Mouse (Mus musculus): ENCODE measurements at regions not wholly inside any gene's neighbourhood (a gene's known extent, or its start where the extent isn't known, plus 50 kb on each side); places are given as distances from the start of the nearest gene placed in this dataset.
A peak's percentile ranks its signal among the peaks of the same experiment; 100 is the strongest.

GRCm38 (mm10) chr8:23563065-23564020 lies 1152.2 kb downstream of the Mrps31 start:
- DNase-seq (ENCODE audit: low spot score) = no peak
- no peak overlapping the region for H3K27ac ChIP-seq (replicated peaks; ENCODE audit: low read depth, low read length)
- peak overlapping the region; percentile 28 for H3K4me2 ChIP-seq (replicated peaks; ENCODE audit: low read depth, low read length, severe bottlenecking)
- no peaks in the 10 kb centered on the region for H3K36me3 ChIP-seq (ENCODE audit: control insufficient read depth, insufficient read depth, low read length)
- 0 out of 2 replicates have a peak, but pooled peaks cover 4% of the 10 kb centered on the region for H3K4me1 ChIP-seq (ENCODE audit: control insufficient read depth, insufficient read depth, low read length)
- H3K4me3 ChIP-seq (replicated peaks; ENCODE audit: low read length) = peak overlapping the region; percentile 4; the same call in 1 of the 2 replicates
- no peaks in the 10 kb centered on the region for H3K9me3 ChIP-seq (ENCODE audit: control insufficient read depth, low read length)
- TF ChIP-seq POLR2A (IDR thresholded peaks at IDR 0.05; ENCODE audit: borderline replicate concordance, extremely low read depth, insufficient read depth, insufficient read length) = no peak
- H3K9ac ChIP-seq (ENCODE audit: low read depth, low read length, severe bottlenecking) = no peak overlapping the region
- no peak for ATAC-seq (ENCODE audit: low FRiP score, low read depth)
- 9% methylated on average over 16 of the region's 18 CpGs for WGBS
- H3K27me3 ChIP-seq (ENCODE audit: control insufficient read depth, insufficient read depth, low read length) = no peaks in the 10 kb centered on the region

GRCm38 (mm10) chr8:23567906-23568305 lies 1156.7 kb downstream of the Mrps31 start:
- no peak for TF ChIP-seq POLR2A (IDR thresholded peaks at IDR 0.05; ENCODE audit: borderline replicate concordance, extremely low read depth, insufficient read depth, insufficient read length)
- DNase-seq (ENCODE audit: low spot score) = no peak
- ATAC-seq (ENCODE audit: low FRiP score, low read depth) = no peak
- Histone ChIP-seq H3K4me1 (ENCODE audit: control insufficient read depth, insufficient read depth, low read length) (no peaks in the 10 kb centered on the region), H3K4me3 (replicated peaks; ENCODE audit: low read length) (no peak overlapping the region), H3K9me3 (ENCODE audit: control insufficient read depth, low read length) (no peaks in the 10 kb centered on the region), H3K36me3 (ENCODE audit: control insufficient read depth, insufficient read depth, low read length) (no peaks in the 10 kb centered on the region), H3K9ac (ENCODE audit: low read depth, low read length, severe bottlenecking) (no peak overlapping the region), H3K27me3 (ENCODE audit: control insufficient read depth, insufficient read depth, low read length) (no peaks in the 10 kb centered on the region), H3K27ac (replicated peaks; ENCODE audit: low read depth, low read length) (no peak overlapping the region), H3K4me2 (replicated peaks; ENCODE audit: low read depth, low read length, severe bottlenecking) (no peak overlapping the region)
- WGBS = 93% methylated on average over 3 of the region's 3 CpGs

- Histone ChIP-seq H3K4me1 (ENCODE audit: control insufficient read depth, insufficient read depth, low read length) (no peaks in the 10 kb centered on the region), H3K27ac (replicated peaks; ENCODE audit: low read depth, low read length) (no peak overlapping the region), H3K9ac (ENCODE audit: low read depth, low read length, severe bottlenecking) (no peak overlapping the region), H3K4me2 (replicated peaks; ENCODE audit: low read depth, low read length, severe bottlenecking) (no peak overlapping the region), H3K27me3 (ENCODE audit: control insufficient read depth, insufficient read depth, low read length) (no peaks in the 10 kb centered on the region), H3K9me3 (ENCODE audit: control insufficient read depth, low read length) (no peaks in the 10 kb centered on the region), H3K36me3 (ENCODE audit: control insufficient read depth, insufficient read depth, low read length) (no peaks in the 10 kb centered on the region), H3K4me3 (replicated peaks; ENCODE audit: low read length) (no peak overlapping the region)
- DNase-seq (ENCODE audit: low spot score) (no peak), ATAC-seq (ENCODE audit: low FRiP score, low read depth) (no peak)
- WGBS = 61% methylated on average over 1 of the region's 1 CpGs
- TF ChIP-seq POLR2A (IDR thresholded peaks at IDR 0.05; ENCODE audit: borderline replicate concordance, extremely low read depth, insufficient read depth, insufficient read length) = no peak
Measured at GRCm38 (mm10) chr8:23571338-23571737, 1154.3 kb downstream of the Adam3 start.

GRCm38 (mm10) chr8:23580106-23580505 lies 1145.5 kb downstream of the Adam3 start:
- no peak overlapping the region for H3K4me2 ChIP-seq (replicated peaks; ENCODE audit: low read depth, low read length, severe bottlenecking)
- no peaks in the 10 kb centered on the region for H3K36me3 ChIP-seq (ENCODE audit: control insufficient read depth, insufficient read depth, low read length)
- no peak for TF ChIP-seq POLR2A (IDR thresholded peaks at IDR 0.05; ENCODE audit: borderline replicate concordance, extremely low read depth, insufficient read depth, insufficient read length)
- H3K9me3 ChIP-seq (ENCODE audit: control insufficient read depth, low read length) = no peaks in the 10 kb centered on the region
- H3K9ac ChIP-seq (ENCODE audit: low read depth, low read length, severe bottlenecking) = no peak overlapping the region
- no peak overlapping the region for H3K27ac ChIP-seq (replicated peaks; ENCODE audit: low read depth, low read length)
- no peaks in the 10 kb centered on the region for H3K4me1 ChIP-seq (ENCODE audit: control insufficient read depth, insufficient read depth, low read length)
- DNase-seq (ENCODE audit: low spot score) = no peak
- ATAC-seq (ENCODE audit: low FRiP score, low read depth) = no peak
- no peaks in the 10 kb centered on the region for H3K27me3 ChIP-seq (ENCODE audit: control insufficient read depth, insufficient read depth, low read length)
- 94% methylated on average over 4 of the region's 4 CpGs for WGBS
- H3K4me3 ChIP-seq (replicated peaks; ENCODE audit: low read length) = no peak overlapping the region

- no peak for DNase-seq (ENCODE audit: low spot score)
Measured at GRCm38 (mm10) chr8:23580701-23581100, 1145.0 kb downstream of the Adam3 start.

More at GRCm38 (mm10) chr8:23580701-23581100, 1145.0 kb downstream of the Adam3 start:
- Histone ChIP-seq H3K4me3 (replicated peaks; ENCODE audit: low read length) (no peak overlapping the region), H3K9ac (ENCODE audit: low read depth, low read length, severe bottlenecking) (no peak overlapping the region), H3K9me3 (ENCODE audit: control insufficient read depth, low read length) (no peaks in the 10 kb centered on the region), H3K4me1 (ENCODE audit: control insufficient read depth, insufficient read depth, low read length) (no peaks in the 10 kb centered on the region), H3K36me3 (ENCODE audit: control insufficient read depth, insufficient read depth, low read length) (no peaks in the 10 kb centered on the region), H3K4me2 (replicated peaks; ENCODE audit: low read depth, low read length, severe bottlenecking) (no peak overlapping the region), H3K27me3 (ENCODE audit: control insufficient read depth, insufficient read depth, low read length) (no peaks in the 10 kb centered on the region), H3K27ac (replicated peaks; ENCODE audit: low read depth, low read length) (no peak overlapping the region)
- no peak for ATAC-seq (ENCODE audit: low FRiP score, low read depth)
- TF ChIP-seq POLR2A (IDR thresholded peaks at IDR 0.05; ENCODE audit: borderline replicate concordance, extremely low read depth, insufficient read depth, insufficient read length) = no peak
- WGBS = 84% methylated on average over 2 of the region's 2 CpGs

All from limb, embryonic 14.5 days (tissue).